Mouse (Mus musculus): ENCODE measurements around the gene Gclc.
"Not testable (repeated sequence)": the region's sequence is repeated elsewhere in the genome, so short reads cannot be mapped to it uniquely, and the experiment has no call there.

Gene Gclc

GRCm38 (mm10) chr9:77746315-77746714, 8.0 kb upstream of the Gclc start:
- no peak for DNase-seq (ENCODE audit: low read depth, low spot score)

DNA sequence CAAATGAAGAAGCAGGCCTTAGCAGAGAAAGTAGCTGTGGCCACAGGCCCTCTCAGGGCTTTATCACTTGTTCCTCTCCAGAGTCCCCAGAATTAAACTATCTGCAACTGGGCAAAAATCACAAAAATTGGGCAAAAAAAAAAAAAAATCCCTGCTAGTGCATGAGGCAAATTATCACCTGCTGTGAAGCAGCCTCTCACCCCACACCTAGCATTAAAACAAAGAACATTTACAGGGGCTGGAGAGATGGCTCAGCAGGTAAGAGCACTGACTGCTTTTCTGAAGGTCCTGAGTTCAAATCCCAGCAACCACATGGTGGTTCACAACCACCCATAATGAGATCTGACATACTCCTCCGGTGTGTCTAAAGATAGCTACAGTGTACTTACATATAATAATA, 6.0 kb upstream of the Gclc start:
- DNase-seq (ENCODE audit: low read depth, low spot score) = not testable (repeated sequence)

- DNase-seq (ENCODE audit: low read depth, low spot score) = peak; percentile 75
Observed at GRCm38 (mm10) chr9:77750133-77751060, 3.9 kb upstream of the Gclc start.

- DNase-seq (ENCODE audit: low read depth, low spot score) = no peak
Observed at GRCm38 (mm10) chr9:77751091-77751521, 3.2 kb upstream of the Gclc start.

DNA sequence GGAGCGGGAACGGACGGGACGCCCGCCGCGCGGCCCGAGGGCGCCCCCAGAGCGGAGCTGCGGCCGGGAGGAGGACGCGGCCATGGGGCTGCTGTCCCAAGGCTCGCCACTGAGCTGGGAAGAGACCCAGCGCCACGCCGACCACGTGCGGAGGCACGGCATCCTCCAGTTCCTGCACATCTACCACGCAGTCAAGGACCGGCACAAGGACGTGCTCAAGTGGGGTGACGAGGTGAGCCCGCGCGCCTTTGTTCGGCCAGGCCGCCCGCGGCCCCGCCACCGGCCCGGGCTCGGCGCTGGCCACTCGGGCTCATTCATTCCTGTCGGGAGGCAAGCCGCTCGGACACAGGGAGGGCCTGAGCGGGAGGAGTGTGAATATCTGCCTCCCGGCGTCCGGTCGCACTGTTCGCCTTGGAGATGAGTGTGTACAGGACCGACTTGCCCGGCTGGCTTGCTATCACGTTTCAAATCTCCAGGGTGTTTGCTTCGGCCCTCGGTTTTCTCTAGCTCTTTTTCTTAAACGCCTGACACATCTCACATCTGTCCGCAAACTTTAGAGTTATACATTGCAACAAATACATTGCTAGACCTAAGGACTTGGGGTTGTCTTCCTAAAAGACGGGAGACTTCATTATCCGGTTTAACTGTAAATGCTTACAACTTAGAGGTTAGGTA, 530 bp downstream of the Gclc start:
- peak; percentile 73 for DNase-seq (ENCODE audit: low read depth, low spot score)

- no peak for DNase-seq (ENCODE audit: low read depth, low spot score)
Observed at GRCm38 (mm10) chr9:77755403-77755784, 1.1 kb downstream of the Gclc start.

DNA sequence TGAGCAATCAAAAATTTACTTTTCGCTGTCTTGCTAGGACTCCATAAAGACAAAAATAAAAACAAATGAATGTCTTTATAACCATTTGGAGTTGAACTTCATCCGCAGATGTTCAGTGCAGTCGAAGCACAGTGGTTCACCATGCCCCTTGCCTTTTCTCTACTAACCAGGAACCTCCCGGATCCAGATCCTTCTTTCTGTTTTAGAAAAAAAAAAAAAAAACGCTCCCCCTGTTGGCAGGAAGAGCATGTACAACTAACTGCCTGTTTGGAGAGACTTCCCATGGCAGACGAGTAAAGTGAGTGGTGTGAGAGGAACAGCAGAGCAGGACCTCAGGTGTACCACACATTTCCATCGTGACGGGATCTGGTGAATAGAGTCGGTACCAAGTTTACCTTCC, 1.7 kb downstream of the Gclc start:
- peak; percentile 74 for DNase-seq (ENCODE audit: low read depth, low spot score)

DNA sequence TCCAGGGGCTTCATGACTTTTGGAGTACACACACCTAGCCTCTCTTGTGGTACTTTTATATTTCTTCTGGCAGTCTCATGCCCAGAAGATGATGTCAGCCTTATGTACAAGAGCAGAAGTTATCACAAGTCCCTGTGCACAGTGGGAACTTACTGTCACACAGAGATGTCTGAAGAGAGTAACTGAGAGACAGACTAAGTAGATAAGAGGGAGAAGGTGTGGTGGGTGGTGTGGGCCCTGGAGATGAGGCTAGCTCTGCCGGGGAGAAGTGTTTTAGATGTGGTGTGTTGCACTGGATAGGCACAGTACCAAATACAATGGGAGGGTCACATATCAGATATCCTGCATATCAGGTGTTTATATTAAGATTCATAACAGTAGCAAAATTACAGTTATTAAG, 3.0 kb downstream of the Gclc start:
- no peak for DNase-seq (ENCODE audit: low read depth, low spot score)

DNA sequence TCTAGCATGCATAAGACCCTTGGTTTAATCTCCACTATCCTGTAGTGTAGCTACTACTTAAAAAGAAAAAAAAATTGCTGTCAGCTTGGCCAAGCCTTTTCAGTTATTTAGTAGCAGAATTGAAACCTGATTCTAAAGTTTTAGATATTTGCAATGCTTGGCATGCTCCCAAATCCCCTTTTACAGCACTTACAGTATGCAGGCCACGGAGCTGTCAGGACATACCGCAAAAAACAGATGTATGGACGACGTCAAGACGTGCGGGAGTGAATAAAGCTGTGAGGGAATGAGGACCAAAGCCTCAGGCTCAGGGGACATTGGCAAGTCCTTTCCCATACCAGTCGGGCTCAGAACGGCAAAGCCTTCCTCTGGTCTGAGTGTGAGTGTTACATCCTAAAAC, 4.1 kb downstream of the Gclc start:
- no peak for DNase-seq (ENCODE audit: low read depth, low spot score)

GRCm38 (mm10) chr9:77759111-77759510, 4.8 kb downstream of the Gclc start:
- no peak for DNase-seq (ENCODE audit: low read depth, low spot score)

DNA sequence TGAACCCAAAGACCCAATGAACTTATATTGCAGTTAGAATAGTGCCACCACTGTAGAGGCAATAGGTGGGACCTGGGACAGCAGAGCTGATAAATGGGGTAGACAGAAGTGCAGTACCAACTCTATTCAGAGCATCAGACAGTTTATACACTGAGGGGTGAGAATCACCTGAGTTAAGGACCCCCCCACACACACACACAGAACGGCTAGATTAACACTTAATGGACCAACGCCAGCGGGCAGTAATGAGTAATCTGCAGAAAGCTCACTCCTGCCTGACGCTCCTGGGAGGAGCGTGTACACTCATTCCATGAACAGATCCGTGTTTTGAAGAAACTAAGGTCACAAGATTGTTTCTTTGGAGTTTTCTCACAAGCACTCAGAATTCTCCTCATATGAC, 5.4 kb downstream of the Gclc start:
- no peak for DNase-seq (ENCODE audit: low read depth, low spot score)

DNA sequence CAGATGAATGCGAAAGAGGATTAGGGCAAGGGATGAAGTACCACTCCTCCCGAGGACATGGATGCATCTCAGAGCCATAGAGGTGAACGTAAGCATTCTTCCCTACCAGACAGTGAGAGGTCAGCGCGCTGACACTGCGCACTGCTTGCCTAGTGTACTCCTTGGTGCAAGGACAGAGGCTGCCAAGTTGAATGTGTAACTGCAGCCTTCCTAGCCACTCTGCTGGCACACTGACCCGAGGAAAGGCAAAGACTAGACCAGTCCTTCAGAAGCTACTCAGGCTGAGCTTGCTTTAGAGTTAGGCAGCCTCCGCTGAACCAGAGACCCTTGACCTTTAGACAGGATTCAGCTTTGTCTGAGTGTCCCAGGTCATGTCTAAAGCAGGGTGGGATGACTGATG, 11.9 kb downstream of the Gclc start:
- no peak for DNase-seq (ENCODE audit: low read depth, low spot score)

DNA sequence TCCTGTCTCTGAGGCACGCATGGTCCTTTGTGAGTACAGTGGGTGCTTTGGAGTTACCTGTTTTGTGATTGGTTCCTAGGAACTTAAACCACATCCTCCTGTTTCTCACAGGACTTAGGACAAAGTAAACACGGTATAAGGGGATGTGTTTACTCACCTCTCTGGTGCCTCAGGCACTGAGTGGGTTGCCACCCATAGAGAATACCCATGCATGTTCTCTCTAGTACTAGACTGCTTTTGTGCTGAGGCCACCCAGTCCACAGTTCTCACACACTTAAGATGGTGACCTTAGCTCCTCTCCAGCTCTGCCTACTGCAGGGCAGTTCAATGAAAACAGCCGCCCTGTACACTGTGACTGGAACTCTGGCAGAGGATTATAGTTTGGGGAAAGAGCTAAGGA, 12.4 kb downstream of the Gclc start:
- DNase-seq (ENCODE audit: low read depth, low spot score) = no peak

DNA sequence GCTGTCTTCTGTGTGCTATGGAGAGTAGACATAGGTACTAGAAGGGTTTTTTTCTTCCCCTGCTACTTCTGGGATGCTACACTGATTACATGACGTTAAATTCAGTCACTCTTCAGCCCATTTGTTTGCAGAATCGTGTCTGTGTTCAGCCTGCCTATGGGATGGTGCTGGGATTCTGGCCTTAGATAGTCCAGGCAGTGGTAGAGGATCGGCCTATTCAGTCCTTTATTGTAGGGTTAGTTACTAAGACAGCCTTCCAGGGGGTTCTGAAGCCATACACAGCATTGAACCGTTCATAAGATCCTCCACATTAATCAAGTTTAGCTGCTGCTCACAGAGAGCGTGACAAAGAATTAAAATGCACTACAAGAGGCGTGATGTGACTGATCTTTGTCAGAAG, 16.6 kb downstream of the Gclc start:
- no peak for DNase-seq (ENCODE audit: low read depth, low spot score)

DNA sequence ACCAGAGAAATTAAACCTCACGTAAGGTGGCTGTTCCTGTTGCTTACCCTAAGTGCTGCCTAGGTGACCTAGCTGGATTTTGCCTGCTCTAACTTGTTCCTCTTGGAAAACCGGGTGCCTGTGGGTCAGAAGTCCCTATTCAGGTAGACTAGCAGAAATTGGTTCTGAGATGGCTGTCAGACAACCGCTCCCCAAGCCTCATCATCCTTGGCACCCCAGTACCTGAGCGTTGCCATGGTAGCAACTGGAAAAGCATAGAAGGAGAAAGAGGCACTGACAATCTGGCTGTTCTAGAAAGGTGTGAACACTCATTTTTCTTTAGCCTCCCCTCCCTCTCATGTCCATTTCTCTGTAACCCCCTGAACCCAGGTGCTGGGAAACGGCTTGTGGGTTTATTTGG, 17.0 kb downstream of the Gclc start:
- DNase-seq (ENCODE audit: low read depth, low spot score) = no peak

GRCm38 (mm10) chr9:77771765-77772383, 17.5 kb downstream of the Gclc start:
- no peak for DNase-seq (ENCODE audit: low read depth, low spot score)

DNA sequence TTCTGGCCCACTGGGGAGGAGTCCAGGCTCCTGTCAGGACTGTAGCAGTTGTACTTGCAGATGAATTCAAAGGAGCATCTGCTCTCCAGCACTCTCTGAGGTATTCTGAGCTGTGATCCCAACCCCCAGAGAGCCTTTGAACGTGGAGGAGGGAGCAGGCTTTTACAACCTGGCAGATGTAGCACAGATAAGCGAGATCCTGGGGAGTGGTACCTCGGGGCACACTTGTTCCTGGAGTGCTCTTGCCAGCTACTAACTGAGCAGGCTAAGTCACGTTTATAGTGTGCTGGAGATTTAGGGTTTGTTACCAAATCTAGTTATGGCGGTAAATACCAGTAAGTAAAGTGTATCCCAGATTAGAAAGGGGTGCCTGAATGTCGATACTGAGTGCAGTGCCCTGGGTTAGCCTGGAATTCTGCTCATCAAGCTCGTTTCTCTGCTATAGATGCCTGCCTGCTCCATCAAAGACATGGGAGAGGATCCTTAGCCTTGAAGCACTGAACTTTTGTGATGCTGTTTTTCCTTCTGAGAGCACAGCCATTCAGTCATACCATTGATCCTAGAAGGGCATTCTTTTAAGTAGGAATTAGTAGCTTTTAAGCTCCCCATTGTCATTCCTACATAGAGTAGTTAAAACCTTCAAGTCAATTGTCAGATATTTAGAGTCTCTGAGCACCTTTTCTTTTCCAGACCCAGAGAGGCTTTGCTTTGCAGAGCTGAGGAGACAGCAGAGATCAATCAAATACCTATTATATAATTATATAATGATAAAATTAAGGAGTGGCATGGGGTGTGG, 22.6 kb downstream of the Gclc start:
- no peak for DNase-seq (ENCODE audit: low read depth, low spot score)

- DNase-seq (ENCODE audit: low read depth, low spot score) = no peak
Observed at GRCm38 (mm10) chr9:77777622-77778021, 23.3 kb downstream of the Gclc start.

GRCm38 (mm10) chr9:77779711-77780110, 25.4 kb downstream of the Gclc start:
- no peak for DNase-seq (ENCODE audit: low read depth, low spot score)

DNA sequence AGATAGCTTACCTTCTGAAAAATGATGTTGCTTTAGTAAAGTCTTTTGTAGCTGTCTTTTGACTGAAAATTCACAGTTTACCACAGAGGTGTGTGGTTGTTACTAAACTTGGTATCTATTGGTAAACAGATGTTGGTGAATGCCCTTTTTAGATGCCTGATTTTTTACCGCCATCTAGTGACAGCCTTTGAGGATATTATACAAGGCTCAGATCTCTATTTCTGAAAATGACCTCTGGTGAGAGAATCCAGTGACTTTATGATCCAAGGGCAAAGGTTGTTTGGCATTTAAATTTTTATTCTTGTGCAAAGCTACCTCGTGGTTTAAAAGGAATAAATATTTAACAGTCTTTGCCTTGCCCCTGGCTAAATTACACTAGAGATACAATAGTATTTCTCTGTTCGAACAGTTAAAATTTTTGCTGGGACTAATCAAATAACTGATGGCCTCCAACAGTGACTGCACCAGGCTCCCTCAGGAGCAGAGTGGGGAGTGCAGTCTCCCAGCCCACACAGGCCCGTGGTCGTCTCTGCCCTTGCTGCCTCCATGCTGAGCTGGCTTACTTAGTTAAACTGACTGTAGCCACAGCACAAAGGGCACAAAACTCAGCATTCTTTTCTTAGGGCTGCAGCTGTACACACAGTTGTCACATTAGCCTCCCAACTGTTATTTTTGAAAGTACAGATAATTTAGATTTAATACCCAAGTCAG, 27.3 kb downstream of the Gclc start:
- DNase-seq (ENCODE audit: low read depth, low spot score) = peak; percentile 39

- no peak for DNase-seq (ENCODE audit: low read depth, low spot score)
Observed at GRCm38 (mm10) chr9:77782201-77782600, 27.9 kb downstream of the Gclc start.
